Mouse (Mus musculus): ENCODE results near the gene Nf2.

The Nf2 gene

GRCm38 (mm10) chr11:4849258-4849943 lies at the start of gene Nf2:
Nf2 (minus strand) TSS chr11:4849536.
- DNase-seq (ENCODE audit: low read depth, low spot score), result peak; percentile 100

- peak; percentile 94 for DNase-seq (ENCODE audit: low read depth, low spot score)
Observed at GRCm38 (mm10) chr11:4894848-4895816, 45.8 kb upstream of the Nf2 start, which contains the start of gene Thoc5. Thoc5 (plus strand) TSS chr11:4895320.

DNA sequence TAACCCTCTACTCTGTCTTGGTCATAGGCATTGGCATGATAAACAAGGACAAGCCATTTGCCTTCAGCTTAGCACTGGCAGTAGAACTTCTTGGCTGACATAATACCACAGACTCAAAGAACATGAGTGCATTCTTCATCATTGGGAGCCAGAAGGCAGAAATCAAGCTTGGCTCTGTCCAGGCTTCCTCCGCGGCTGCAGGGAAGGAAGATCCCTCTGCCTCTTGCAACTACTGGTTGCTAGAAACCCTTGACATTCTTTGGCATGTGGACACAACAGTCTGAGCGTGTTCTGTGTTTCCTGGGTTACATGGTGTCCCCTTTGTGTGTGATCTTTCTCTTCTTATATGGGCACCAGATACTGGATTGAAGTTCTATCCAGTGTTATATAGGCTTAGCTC lies 37.7 kb upstream of the Nf2 start:
- no peak for DNase-seq (ENCODE audit: low read depth, low spot score)

- peak; percentile 74 for DNase-seq (ENCODE audit: low read depth, low spot score)
Observed at GRCm38 (mm10) chr11:4885385-4885903, 36.1 kb upstream of the Nf2 start.

DNA sequence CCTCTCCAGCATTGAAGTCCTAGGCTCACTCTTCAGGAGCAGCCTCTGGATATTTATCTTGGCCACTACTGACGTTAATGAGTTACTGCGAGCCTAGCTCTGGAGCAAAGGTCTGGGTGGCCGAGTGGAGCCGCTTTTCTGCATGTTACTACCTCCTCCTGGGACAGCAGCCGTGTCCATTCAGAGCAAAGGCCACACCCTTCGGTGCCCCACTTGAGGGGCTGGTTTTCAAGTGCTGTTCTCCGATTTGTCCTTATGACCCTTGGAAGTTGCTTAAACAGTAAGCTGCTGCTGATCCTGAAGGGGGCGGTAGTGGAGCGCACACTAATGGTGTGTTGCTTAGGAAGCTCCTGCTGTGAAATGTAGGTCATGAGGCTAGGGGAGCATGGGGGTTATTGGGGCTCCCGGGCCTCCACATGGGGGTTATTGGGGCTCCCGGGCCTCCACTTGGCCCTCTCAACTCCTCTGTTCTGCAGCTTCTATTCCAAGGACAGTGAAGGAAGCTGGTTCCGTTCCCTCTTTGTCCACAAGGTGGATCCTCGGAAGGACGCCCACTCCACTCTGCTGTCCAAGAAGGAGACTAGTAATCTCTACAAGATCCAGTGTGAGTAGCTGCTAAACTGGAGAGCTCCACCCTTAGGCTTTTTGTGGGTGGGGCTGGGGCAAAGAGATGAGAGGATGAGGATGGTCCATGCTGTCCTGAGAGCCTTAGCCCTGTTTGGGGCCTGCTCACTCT lies 33.7 kb upstream of the Nf2 start:
- peak; percentile 32 for DNase-seq (ENCODE audit: low read depth, low spot score)

DNA sequence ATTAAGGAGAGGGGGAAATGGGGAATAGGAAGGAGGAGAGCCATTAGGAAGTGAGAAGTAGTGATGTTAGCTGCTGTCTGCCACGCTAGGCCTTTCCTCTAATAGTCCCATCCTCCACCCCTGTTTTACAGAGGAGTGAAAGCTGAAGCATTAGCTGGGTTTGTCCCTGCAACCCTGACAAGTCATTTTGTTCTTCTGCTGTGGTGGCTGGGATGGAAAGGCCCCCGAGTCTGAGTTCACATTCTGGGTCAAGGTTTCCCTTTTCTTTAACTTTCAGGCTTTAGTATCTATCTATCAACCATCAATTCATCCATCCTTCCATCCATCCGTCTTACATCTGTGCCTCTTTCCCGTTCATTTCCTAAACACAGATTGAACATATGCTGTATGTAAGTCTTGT lies 31.8 kb upstream of the Nf2 start:
- DNase-seq (ENCODE audit: low read depth, low spot score), result no peak

GRCm38 (mm10) chr11:4874551-4874950 lies 25.2 kb upstream of the Nf2 start:
- no peak for DNase-seq (ENCODE audit: low read depth, low spot score)

- peak; percentile 77 for DNase-seq (ENCODE audit: low read depth, low spot score)
Observed at GRCm38 (mm10) chr11:4873755-4874475, 24.6 kb upstream of the Nf2 start, which contains the start of gene Nipsnap1. Nipsnap1 (plus strand) TSS chr11:4873951.

DNA sequence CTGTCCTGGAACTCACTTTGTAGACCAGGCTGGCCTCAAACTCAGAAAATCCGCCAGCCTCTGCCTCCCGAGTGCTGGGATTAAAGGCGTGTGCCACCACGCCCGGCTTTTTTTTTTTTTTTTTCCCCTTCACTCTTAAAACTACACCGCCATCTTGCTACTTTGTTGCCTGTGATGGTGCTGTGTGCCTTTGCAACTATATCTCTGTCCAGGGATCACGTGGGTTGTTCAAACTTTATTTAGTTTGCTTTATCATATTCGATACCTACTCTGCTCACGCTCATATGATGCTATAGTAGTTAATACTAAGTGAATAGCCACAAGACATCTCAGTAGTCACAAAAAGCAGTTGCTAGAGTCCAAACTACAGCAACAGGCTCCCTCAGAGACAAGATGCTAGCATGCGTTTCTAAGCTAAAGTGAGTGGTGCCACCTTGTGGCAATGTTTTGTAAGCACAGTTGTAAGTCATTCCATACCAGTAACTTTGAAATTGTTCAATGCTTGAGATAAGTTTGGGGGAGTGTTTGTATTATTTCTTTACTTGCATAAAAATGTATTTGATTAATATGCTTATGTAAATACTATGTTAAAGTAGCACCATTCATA lies 16.4 kb upstream of the Nf2 start:
- peak; percentile 92 for DNase-seq (ENCODE audit: low read depth, low spot score)

DNA sequence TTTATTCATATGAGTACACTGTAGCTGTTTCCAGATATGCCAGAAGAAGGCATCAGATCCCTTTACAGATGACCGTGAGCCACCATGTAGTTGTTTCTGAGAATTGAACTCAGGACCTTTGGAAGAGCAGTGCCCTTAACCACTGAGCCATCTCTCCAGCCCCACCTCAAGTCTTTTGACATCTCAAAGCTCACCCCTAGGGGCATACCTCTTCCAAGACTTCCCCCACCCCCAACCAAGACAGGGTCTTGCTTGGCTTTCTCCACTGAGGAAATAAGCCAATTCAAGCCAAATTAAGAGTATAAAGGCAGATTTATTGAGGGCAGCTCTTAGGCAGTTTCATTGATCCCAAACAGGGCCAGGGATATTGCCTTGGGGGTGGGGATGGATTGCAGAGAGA lies 13.4 kb upstream of the Nf2 start:
- DNase-seq (ENCODE audit: low read depth, low spot score), result no peak

GRCm38 (mm10) chr11:4861816-4862604 lies 12.7 kb upstream of the Nf2 start:
- no peak for DNase-seq (ENCODE audit: low read depth, low spot score)

DNA sequence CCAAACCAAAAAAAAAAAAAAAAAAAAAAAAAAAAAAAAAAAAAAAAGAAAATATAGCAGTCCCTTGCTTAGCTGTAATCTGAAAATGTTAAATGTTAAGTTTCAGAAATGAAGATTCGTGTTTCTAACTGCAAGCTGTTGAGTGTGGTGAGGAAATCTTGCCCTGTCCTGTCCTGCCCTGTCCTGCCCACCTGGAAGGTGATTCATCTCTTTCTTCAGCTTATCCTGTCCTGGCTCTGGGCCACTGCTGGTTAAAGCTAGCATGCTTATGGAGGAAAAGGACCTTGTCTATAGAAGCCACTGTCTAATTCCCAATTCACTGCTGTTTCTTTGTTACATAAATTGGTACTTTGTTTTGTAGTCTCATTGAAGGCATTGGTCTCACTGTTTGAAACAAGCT lies 11.7 kb upstream of the Nf2 start:
- DNase-seq (ENCODE audit: low read depth, low spot score), result no peak

DNA sequence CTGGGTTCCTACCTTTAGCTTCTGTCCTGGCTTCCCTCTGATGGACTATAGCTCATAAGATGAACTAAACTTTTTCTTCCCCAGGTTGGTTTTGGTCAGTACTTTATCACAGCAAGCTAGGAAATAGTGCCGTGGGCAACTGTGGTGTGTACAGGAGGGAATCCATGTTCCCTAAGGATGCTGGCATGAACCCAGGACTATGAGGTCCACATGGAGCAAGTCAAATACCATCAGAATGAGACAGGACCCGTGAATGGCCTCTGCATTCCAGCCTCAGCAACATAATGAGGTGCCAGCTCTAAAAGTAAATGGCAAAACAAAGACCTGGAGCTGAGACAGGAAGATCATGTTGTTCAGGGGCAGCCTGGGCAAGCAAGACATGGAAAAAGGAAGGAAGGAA lies 9.1 kb upstream of the Nf2 start:
- peak; percentile 63 for DNase-seq (ENCODE audit: low read depth, low spot score)

- no peak for DNase-seq (ENCODE audit: low read depth, low spot score)
Observed at GRCm38 (mm10) chr11:4854181-4854580, 4.8 kb upstream of the Nf2 start.

DNA sequence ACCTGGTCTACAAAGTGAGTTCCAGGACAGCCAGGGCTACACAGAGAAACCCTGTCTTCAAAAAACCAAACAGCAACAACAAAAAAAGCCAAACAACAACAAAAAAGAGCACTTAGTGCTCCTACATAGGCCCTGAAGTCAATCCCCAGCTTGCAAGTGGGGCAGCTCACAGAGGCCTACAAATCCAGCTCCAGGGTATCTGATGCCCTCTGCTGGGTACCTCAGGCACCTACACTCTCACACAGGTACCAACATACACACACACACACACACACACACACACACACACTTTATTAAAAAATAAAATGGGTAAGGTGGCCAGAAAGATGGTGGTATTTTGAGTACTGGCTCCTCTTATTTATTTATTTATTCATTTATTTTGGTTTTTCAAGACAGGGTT lies 3.7 kb upstream of the Nf2 start:
- DNase-seq (ENCODE audit: low read depth, low spot score), result no peak

GRCm38 (mm10) chr11:4850404-4850803 lies 1.1 kb upstream of the Nf2 start:
- DNase-seq (ENCODE audit: low read depth, low spot score), result no peak

DNA sequence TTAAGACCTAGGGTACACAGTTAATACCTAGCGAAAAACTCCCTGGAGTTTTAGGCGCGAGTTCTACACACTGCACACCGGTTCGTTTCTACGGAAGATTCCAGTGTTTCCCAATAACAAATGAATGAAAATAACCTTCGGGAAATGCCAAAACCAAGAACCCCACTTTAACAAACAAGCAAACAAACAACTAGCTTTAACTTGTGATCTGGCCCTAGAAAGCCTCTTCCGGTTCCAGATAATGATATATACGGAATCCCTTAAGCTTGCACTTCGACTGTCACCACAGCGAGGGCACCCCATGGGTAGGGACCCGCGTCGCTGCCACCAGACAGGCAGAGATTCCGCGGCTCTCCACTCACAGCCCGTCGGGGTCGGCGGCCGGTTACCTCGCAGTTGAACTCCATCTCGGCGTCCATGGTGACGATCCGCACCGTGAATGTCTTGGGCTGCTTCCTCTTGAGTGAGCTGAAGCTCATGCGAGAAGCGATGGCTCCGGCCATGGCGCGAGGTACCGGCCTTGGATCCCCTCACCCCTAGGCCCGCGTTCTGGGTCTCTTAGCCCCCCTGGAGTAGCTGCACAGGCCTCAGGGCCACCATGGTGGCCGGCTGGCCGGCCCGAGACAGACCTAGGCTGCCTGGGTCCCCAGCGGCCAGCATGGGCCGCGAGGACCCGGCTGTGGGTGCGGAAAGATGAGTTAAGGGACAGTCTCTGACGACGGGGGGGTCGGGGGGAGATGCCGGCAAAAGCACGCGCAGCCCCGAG lies 670 bp downstream of the Nf2 start:
- DNase-seq (ENCODE audit: low read depth, low spot score), result no peak

DNA sequence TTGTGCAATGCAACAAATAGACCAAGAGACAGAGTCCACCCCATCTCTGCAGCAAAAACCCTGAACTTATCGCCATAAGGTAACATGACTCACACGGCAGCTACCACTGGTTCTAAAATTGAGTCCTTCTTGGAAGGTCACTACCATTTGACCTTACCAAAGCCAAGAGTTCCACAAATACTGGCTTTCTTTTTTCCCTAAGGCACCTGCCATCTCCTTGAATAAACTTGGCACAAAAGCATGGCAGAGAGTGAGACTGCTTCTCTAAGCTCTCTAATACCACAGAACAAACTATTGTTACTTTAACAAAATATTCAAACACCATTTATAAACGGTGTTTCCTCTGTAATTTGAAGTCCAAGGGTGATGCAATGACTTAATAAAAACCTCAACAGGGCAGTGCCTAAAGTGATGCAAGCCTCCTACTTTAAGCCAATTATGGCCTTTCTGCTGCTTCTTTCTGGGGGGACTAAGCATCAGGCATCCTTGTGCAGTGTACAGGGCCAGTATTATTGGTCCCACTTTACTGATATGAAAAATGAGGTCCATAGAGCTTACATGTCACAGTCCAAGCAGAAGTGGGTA lies 8.3 kb downstream of the Nf2 start:
- DNase-seq (ENCODE audit: low read depth, low spot score), result peak; percentile 52

GRCm38 (mm10) chr11:4838235-4838634 lies 11.1 kb downstream of the Nf2 start:
- DNase-seq (ENCODE audit: low read depth, low spot score), result peak; percentile 73

Data from 3T3-L1 (cell line).